14 mouse cellular contexts compared by ENCODE assay signal in genomic region chr1:60662301-60662986, GRCm38 (mm10). TPM values are rescaled to one million over a fixed set of nuclear protein-coding genes. Genes with fewer than 3 reads are reported as not detected.
DNase-seq lines count a peak whose midpoint lies in the region; ATAC-seq lines count a peak whose summit lies in the region.
"Had no signal": no experiment of that assay in that cellular context is flagged by ENCODE, and none has a peak within 500 bp of the region (broad histone marks: within the 10 kb centered on the region; RNA-seq: fewer than 3 reads in every experiment).

No protein-coding gene starts in this region.

- no peak overlapping the region for H3K4me2 ChIP-seq in intestine, embryonic 16.5 days (ENCODE audit: low read depth, low read length)

- no peak overlapping the region for H3K4me3 ChIP-seq in intestine, embryonic 16.5 days (ENCODE audit: low read length)
- H3K4me3 ChIP-seq: limb, embryonic 10.5 days; midbrain, embryonic 10.5 days had no signal

- peak; percentile 25 for DNase-seq in adrenal gland, adult 2 months
- DNase-seq in adrenal gland, adult 18-20 months (ENCODE audit: low spot score in 2 of 2): no peak
- peak; percentile 70 to 71 for DNase-seq in heart, adult 9 months (ENCODE audit: low spot score in 2 of 2)
- DNase-seq in spleen, adult 12 weeks (ENCODE audit: low spot score): no peak
- DNase-seq in right cerebral cortex, postnatal 36 days (ENCODE audit: low spot score in 2 of 2): no peak
- DNase-seq: adrenal gland, adult 8-10 months; cerebellum, adult 9-10 months; kidney, postnatal 10 days had no signal

- 28% methylated on average over 9 of the region's 9 CpGs for WGBS in intestine, embryonic 16.5 days

- ATAC-seq in intestine, embryonic 16.5 days: peak; percentile 80
- peak; percentile 60 for ATAC-seq in megakaryocyte, adult 5-6 weeks (ENCODE audit: poor library complexity, severe bottlenecking)
- ATAC-seq in inflammation-experienced regulatory T-cells, adult 6 months: no peak

- H3K36me3 ChIP-seq in intestine, embryonic 16.5 days (ENCODE audit: control insufficient read depth, insufficient read depth, low read length): no peaks in the 10 kb centered on the region
- H3K36me3 ChIP-seq: G1E; limb, embryonic 10.5 days; midbrain, embryonic 10.5 days had no signal

- no peaks in the 10 kb centered on the region for H3K9me3 ChIP-seq in intestine, embryonic 16.5 days (ENCODE audit: control insufficient read depth, low read length)
- H3K9me3 ChIP-seq: G1E; limb, embryonic 10.5 days; midbrain, embryonic 10.5 days had no signal

- H3K27me3 ChIP-seq in intestine, embryonic 16.5 days (replicated peaks; ENCODE audit: control insufficient read depth, insufficient read depth, low read length): no peaks in the 10 kb centered on the region

- peak overlapping the region; percentile 37 for H3K27ac ChIP-seq in intestine, embryonic 16.5 days (ENCODE audit: low read length)
- H3K27ac ChIP-seq: limb, embryonic 10.5 days; midbrain, embryonic 10.5 days had no signal

- H3K9ac ChIP-seq in intestine, embryonic 16.5 days (ENCODE audit: low read depth, low read length): no peak overlapping the region

- H3K4me1 ChIP-seq in intestine, embryonic 16.5 days (ENCODE audit: control insufficient read depth, insufficient read depth, low read length): peaks cover 4% of the 10 kb centered on the region
- H3K4me1 ChIP-seq: limb, embryonic 10.5 days had no signal

RNA-seq across cellular contexts. Expression of gene Cd28, which starts 54.2 kb away (rescaled TPM):
- total RNA-seq in adrenal gland, adult 2 months (2021): under 1 TPM; 0.29 to 0.83 TPM
- polyA plus RNA-seq in adrenal gland, adult 2 months (2012; rRNA removed): 0.06 and 0.12 TPM in 2 replicates
- under 1 TPM; 0.30 to 0.80 TPM for total RNA-seq in adrenal gland, adult 18-20 months (2021)
- polyA plus RNA-seq in intestine, embryonic 16.5 days (2015; fragmentation: Nextera tagmentation; extraction: Ambion mirVana): 0.07 and 0.33 TPM in 2 replicates
- total RNA-seq in megakaryocyte, adult 5-6 weeks (2015): 2.3 and 2.5 TPM in 2 replicates
- total RNA-seq in megakaryocyte, adult 5-6 weeks (2017): 2.1 and 2.3 TPM in 2 replicates
- polyA plus RNA-seq in inflammation-experienced regulatory T-cells, adult 6 months (2017; shearing (Covaris generic)): 100 to 1,000 TPM; 248 to 316 (median 315) TPM
- polyA plus RNA-seq: G1E had no signal

Comparison
In these comparisons a context has a peak if more than half of its experiments do, and no peak if none do; other contexts are left out.
1. DNase-seq: peak in adrenal gland, adult 2 months (single experiment) and heart, adult 9 months (2 of 2); none in adrenal gland, adult 18-20 months (0 of 2), spleen, adult 12 weeks (single experiment) and right cerebral cortex, postnatal 36 days (0 of 2).